Mouse (Mus musculus): ENCODE measurements around the gene Fanca.

DNA sequence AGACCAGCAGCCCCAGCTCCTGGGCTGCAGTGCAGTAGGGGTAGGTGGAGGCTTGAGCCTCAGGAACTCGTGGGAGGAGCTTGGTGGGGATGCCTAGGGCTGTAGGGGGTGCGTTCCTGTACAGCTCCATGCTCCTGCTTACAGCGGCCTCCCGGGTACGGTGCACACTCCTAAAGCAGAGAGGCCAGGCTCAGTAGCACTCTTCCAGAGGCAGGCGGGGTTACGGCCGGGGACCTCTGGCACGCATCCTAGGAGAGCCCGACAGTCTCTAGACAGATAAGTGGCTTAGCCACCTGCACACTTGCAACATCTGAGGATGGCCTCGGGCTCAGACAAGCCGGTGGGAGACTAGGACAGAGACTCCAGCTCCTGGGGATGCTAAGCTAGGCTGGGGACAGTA lies 72.8 kb downstream of the Fanca start:
- no peak for TF ChIP-seq POLR2A (IDR thresholded peaks at IDR 0.05; ENCODE audit: low read depth, low read length)
- TF ChIP-seq CTCF (IDR thresholded peaks at IDR 0.05; ENCODE audit: borderline replicate concordance, insufficient read depth, low read length) = no peak
